Mouse (Mus musculus) neural tube, embryonic 11.5 days (tissue): Measurements from ENCODE around the gene Theg. TPM values are rescaled to one million over a fixed set of nuclear protein-coding genes. Genes with fewer than 3 reads are reported as not detected.

Experiments used
- ATAC-seq: fragments of 200-750 bp; cut with Nextera tagmentation; 2 replicates; pipeline ENCODE4 v1.8.0; 2017; ENCODE audit warnings: moderate number of reproducible peaks, mild to moderate bottlenecking, moderate TSS enrichment, moderate library complexity; ENCODE audit not compliant: insufficient read depth, low FRiP score, low TSS enrichment
- DNase-seq: peaks from one replicate; pipeline ENCODE4 v3.0.0-alpha.2; 2015; ENCODE audit warnings: low spot score
- H3K27ac ChIP-seq: fragments of 300-500 bp; sonication (generic); 2 replicates; pipeline ENCODE4 v1.5.1; 2014; ENCODE audit warnings: low read depth, mild to moderate bottlenecking, low read length
- H3K27me3 ChIP-seq: fragments of 300-500 bp; sonication (generic); 2 replicates; pipeline ENCODE4 v1.6.1; 2014; ENCODE audit warnings: mild to moderate bottlenecking, low read length, mixed read lengths; ENCODE audit not compliant: control insufficient read depth, insufficient read depth
- H3K36me3 ChIP-seq: fragments of 300-500 bp; sonication (generic); 2 replicates; pipeline ENCODE4 v1.6.1; 2014; ENCODE audit warnings: mild to moderate bottlenecking, low read length, moderate library complexity, mixed read lengths; ENCODE audit not compliant: control insufficient read depth, insufficient read depth
- H3K4me1 ChIP-seq: fragments of 300-500 bp; sonication (generic); 2 replicates; pipeline ENCODE4 v1.6.1; 2014; ENCODE audit warnings: low read length, mixed read lengths; ENCODE audit not compliant: control insufficient read depth, insufficient read depth
- H3K4me2 ChIP-seq: fragments of 300-500 bp; sonication (generic); 2 replicates; pipeline ENCODE4 v1.6.1; 2014; ENCODE audit warnings: low read depth, mild to moderate bottlenecking, moderate library complexity
- H3K4me3 ChIP-seq: fragments of 300-500 bp; sonication (generic); 2 replicates; pipeline ENCODE4 v1.5.1; 2014; ENCODE audit warnings: low read depth, low read length
- H3K9ac ChIP-seq: fragments of 300-500 bp; sonication (generic); 2 replicates; pipeline ENCODE4 v1.6.1; 2014; ENCODE audit warnings: mild to moderate bottlenecking, low read length
- H3K9me3 ChIP-seq: fragments of 300-500 bp; sonication (generic); 2 replicates; pipeline ENCODE4 v1.6.1; 2016; ENCODE audit warnings: low read length; ENCODE audit not compliant: control insufficient read depth
- WGBS: fragments of 180-500 bp; shearing (Covaris S2); extraction: QIAGEN DNeasy Blood & Tissue Kit; methylation state at CpG from one replicate; pipeline ENCODE4 v1.1.7; 2014; 5-methylcytosine and 5-hydroxymethylcytosine counted together
- polyA plus RNA-seq: library from polyadenylated mRNA; unstranded; fragments of >200 nt; fragmentation: Nextera tagmentation; extraction: Ambion mirVana; gene quantifications from 2 replicates; pipeline ENCODE4 v1.2.1, GENCODE M21; 2014

Gene Theg
- polyA plus RNA-seq, 1 experiment from 2014 or later = not detected

DNA sequence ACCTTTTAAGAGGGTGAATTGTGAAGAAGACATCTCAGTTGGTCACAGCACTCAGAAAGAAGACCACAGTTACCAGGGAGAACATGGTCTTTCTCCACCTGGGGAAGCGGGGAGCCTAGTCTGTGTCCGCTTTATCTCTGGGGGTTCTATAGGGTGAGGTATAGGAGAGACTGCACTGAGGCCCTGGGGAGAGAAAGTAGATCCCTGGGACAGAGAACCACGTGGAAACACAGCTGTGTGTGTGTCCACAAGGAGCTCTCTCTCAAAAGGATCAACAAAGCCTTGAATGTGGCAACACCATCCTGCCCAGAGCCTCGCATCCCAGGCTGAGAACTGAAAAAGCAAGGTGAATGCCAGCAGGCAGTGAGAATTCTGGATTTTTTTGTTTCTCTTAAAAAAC, 9.8 kb downstream of the Theg start:
- WGBS = 68% methylated on average over 4 of the region's 4 CpGs
- Histone ChIP-seq H3K27ac (no peak overlapping the region), H3K9ac (no peak overlapping the region), H3K27me3 (no peaks in the 10 kb centered on the region), H3K4me3 (no peak overlapping the region), H3K4me2 (no peak overlapping the region), H3K9me3 (no peaks in the 10 kb centered on the region), H3K36me3 (no peaks in the 10 kb centered on the region), H3K4me1 (no peaks in the 10 kb centered on the region)
- ATAC-seq (no peak), DNase-seq (no peak)

- Histone ChIP-seq H3K9ac (no peak overlapping the region), H3K4me2 (no peak overlapping the region), H3K27me3 (no peaks in the 10 kb centered on the region), H3K4me1 (no peaks in the 10 kb centered on the region), H3K9me3 (no peaks in the 10 kb centered on the region), H3K36me3 (no peaks in the 10 kb centered on the region), H3K4me3 (no peak overlapping the region), H3K27ac (no peak overlapping the region)
- no peak for ATAC-seq
- DNase-seq = no peak
- WGBS = 84% methylated on average over 6 of the region's 6 CpGs
These were observed 11.4 kb downstream of the Theg start for GRCm38 (mm10) chr10:79575754-79576153.

DNA sequence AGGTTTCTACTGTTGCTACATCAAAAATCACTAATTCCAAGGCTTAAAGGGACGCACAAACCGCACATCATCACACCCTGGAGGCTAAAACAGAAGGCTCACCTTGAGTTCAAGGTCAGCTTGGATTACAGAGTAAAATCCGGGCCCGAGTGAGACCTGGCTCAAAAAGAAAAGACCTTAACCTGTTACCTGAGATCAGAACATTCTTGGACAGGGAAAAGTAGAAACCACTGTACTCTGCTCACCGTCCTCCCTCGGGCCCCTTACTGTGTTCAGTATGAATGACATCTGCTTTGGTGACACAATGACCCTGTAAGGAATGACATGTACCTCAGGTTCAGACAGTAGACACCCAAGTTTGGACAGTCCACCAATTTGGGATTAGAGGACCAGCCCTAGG, 12.3 kb downstream of the Theg start:
- H3K27ac ChIP-seq = no peak overlapping the region
- no peak overlapping the region for H3K4me3 ChIP-seq
- no peaks in the 10 kb centered on the region for H3K36me3 ChIP-seq
- no peaks in the 10 kb centered on the region for H3K4me1 ChIP-seq
- ATAC-seq (no peak), DNase-seq (no peak)
- no peak overlapping the region for H3K9ac ChIP-seq
- H3K9me3 ChIP-seq = no peaks in the 10 kb centered on the region
- 90% methylated on average over 6 of the region's 6 CpGs for whole genome bisulfite sequencing
- H3K4me2 ChIP-seq = no peak overlapping the region
- H3K27me3 ChIP-seq = no peaks in the 10 kb centered on the region

GRCm38 (mm10) chr10:79574350-79574749, 12.8 kb downstream of the Theg start:
- Histone ChIP-seq H3K4me1 (no peaks in the 10 kb centered on the region), H3K4me3 (no peak overlapping the region), H3K9ac (no peak overlapping the region), H3K4me2 (no peak overlapping the region), H3K9me3 (no peaks in the 10 kb centered on the region), H3K27ac (no peak overlapping the region), H3K27me3 (no peaks in the 10 kb centered on the region), H3K36me3 (no peaks in the 10 kb centered on the region)
- no peak for DNase-seq
- WGBS = 86% methylated on average over 8 of the region's 8 CpGs
- ATAC-seq = no peak

DNA sequence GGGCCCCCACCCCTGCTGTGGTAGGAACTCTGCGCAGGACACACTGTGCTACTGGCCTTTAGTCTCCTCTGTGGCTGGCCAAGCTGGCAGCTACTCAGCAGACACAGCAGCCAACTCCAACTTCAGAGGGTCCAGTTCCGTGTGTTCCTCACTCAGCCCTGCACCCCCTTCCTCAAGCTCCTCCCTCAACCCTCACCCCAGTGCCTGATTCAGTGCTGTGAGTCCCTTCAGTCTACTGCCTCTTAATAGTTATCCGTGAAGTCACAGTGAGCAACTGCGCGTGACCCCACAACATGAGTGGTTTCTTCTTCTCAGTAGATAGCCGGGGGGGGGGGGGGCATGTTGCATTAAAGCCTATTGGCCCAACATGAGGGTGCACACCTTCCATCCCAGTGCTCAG, 13.5 kb downstream of the Theg start:
- WGBS = 90% methylated on average over 6 of the region's 6 CpGs
- no peaks in the 10 kb centered on the region for H3K4me1 ChIP-seq
- H3K27ac ChIP-seq = no peak overlapping the region
- H3K4me2 ChIP-seq = no peak overlapping the region
- H3K36me3 ChIP-seq = no peaks in the 10 kb centered on the region
- H3K27me3 ChIP-seq = no peaks in the 10 kb centered on the region
- H3K9ac ChIP-seq = no peak overlapping the region
- DNase-seq (no peak), ATAC-seq (no peak)
- no peaks in the 10 kb centered on the region for H3K9me3 ChIP-seq
- no peak overlapping the region for H3K4me3 ChIP-seq

GRCm38 (mm10) chr10:79571314-79571713, 15.8 kb downstream of the Theg start:
- DNase-seq (no peak), ATAC-seq (no peak)
- Histone ChIP-seq H3K4me2 (no peak overlapping the region), H3K4me1 (no peaks in the 10 kb centered on the region), H3K27me3 (no peaks in the 10 kb centered on the region), H3K9ac (no peak overlapping the region), H3K4me3 (no peak overlapping the region), H3K36me3 (no peaks in the 10 kb centered on the region), H3K9me3 (no peaks in the 10 kb centered on the region), H3K27ac (no peak overlapping the region)
- 93% methylated on average over 2 of the region's 2 CpGs for WGBS

GRCm38 (mm10) chr10:79569921-79570320, 17.2 kb downstream of the Theg start:
- ATAC-seq = no peak
- 93% methylated on average over 5 of the region's 5 CpGs for WGBS
- DNase-seq = no peak

DNA sequence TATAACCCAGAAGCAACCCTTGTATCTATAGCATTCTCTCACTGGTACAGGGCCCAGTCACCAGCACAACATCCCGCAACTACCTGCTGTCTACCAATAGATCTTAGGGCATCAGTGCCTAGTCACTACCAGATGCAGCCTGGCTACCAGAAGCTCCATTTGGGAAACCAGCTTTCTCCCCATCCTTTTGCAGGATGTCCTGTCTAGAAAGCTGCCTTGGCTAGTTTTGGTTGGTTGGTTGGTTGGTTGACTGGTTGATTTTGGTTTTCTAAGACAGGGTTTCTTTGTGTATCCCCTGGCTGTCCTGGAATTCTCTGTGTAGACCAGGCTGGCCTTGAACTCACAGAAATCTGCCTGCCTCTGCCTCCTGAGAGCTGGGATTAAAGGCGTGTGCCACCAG, 27.4 kb downstream of the Theg start:
- WGBS = 89% methylated on average over 2 of the region's 2 CpGs
- Histone ChIP-seq H3K27ac (no peak overlapping the region), H3K4me2 (no peak overlapping the region), H3K27me3 (no peaks in the 10 kb centered on the region), H3K36me3 (no peaks in the 10 kb centered on the region), H3K4me1 (no peaks in the 10 kb centered on the region), H3K9ac (no peak overlapping the region), H3K9me3 (no peaks in the 10 kb centered on the region), H3K4me3 (no peak overlapping the region)
- ATAC-seq = no peak
- no peak for DNase-seq

More at GRCm38 (mm10) chr10:79569921-79570320, 17.2 kb downstream of the Theg start:
- Histone ChIP-seq H3K27me3 (no peaks in the 10 kb centered on the region), H3K9me3 (no peaks in the 10 kb centered on the region), H3K4me1 (no peaks in the 10 kb centered on the region), H3K9ac (no peak overlapping the region), H3K36me3 (no peaks in the 10 kb centered on the region), H3K4me3 (no peak overlapping the region), H3K27ac (no peak overlapping the region), H3K4me2 (no peak overlapping the region)

DNA sequence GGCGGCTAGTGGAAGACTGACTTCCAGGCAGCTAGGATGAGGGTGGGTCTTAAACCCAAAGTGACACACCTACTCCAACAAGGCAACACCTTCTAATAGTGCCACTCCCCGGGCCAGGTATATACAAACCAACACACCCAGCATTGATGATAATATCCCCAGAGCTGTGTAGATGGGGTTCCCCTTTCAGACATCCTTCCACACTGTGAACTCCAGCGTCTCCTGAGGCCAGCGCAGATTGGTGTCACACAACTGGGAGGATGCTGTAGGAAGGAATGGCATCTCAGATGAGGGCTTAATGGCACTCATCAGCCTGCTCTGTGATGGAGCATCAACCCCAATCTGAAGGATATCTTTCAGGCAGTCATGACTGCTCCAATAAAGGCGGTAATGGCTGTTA, 29.6 kb downstream of the Theg start:
- H3K4me3 ChIP-seq = no peak overlapping the region
- ATAC-seq = no peak
- H3K9ac ChIP-seq = no peak overlapping the region
- peaks cover 14% of the 10 kb centered on the region for H3K4me1 ChIP-seq
- H3K4me2 ChIP-seq = no peak overlapping the region
- H3K36me3 ChIP-seq = no peaks in the 10 kb centered on the region
- WGBS = 92% methylated on average over 5 of the region's 5 CpGs
- H3K27me3 ChIP-seq = no peaks in the 10 kb centered on the region
- no peak for DNase-seq
- H3K27ac ChIP-seq = no peak overlapping the region
- no peaks in the 10 kb centered on the region for H3K9me3 ChIP-seq
